ENCODE assay signal across 7 mouse cellular contexts in the genomic region with DNA sequence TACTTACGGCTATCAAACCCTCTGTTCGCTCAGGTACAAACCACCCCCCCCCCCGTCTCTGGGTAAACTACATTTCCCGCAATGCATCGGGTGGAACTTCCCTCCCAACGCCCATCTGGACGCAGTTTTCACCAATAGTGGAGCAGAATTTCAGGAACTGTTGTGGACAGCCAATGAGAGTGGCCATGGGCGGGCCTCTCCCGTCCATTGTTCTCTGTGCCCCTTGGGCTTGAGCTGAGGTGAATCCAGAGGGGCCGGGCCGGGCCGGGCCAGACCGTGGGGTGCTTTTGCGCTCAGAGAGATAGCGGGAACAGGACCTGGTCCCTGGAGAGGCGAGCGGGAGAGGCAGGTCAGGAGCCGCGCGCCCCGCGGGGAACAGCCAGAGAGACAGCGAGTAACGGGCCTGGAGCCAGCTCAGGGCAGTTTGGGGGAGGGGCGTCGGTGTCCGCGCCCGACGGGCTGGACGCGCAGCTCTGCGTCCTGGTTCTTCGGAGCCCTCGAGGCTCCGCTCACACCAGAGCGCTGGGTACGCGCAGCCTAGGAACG. TPM values are rescaled to one million over a fixed set of nuclear protein-coding genes. Genes with fewer than 3 reads are reported as not detected.
DNase-seq lines count a peak whose midpoint lies in the region; ATAC-seq lines count a peak whose summit lies in the region.

Zscan2 (plus strand) TSS at position 192 of the 546 bp plus-strand sequence.

- H3K4me1 ChIP-seq in intestine, embryonic 15.5 days (replicated peaks), result peaks cover 28% of the 10 kb centered on the region
- peaks cover 29% of the 10 kb centered on the region for H3K4me1 ChIP-seq in midbrain, embryonic 10.5 days

- H3K4me3 ChIP-seq in intestine, embryonic 15.5 days (replicated peaks), result peak within 1 kb of the TSS; percentile 98
- H3K4me3 ChIP-seq in midbrain, embryonic 10.5 days, result peak within 1 kb of the TSS; percentile 78

- H3K36me3 ChIP-seq in intestine, embryonic 15.5 days, result peaks cover 3% of the 10 kb centered on the region; the same call in 1 of the 2 replicates
- peaks cover 30% of the 10 kb centered on the region for H3K36me3 ChIP-seq in midbrain, embryonic 10.5 days

- peak within 1 kb of the TSS; percentile 92 for H3K27ac ChIP-seq in intestine, embryonic 15.5 days
- H3K27ac ChIP-seq in midbrain, embryonic 10.5 days (replicated peaks), result peak within 1 kb of the TSS; percentile 98

- peak; percentile 95 for DNase-seq in adrenal gland, adult 2 months
- DNase-seq in embryo, embryonic 11.5 days (ENCODE audit: low read depth, low spot score), result peak; percentile 90
- DNase-seq in gastrocnemius, postnatal 36 days, result peak; percentile 83 to 84
- peak; percentile 91 to 96 for DNase-seq in left cerebral cortex, postnatal 25 days (ENCODE audit: low spot score in 2 of 2)
- peak; percentile 95 for DNase-seq in midbrain, embryonic 10.5 days (ENCODE audit: low spot score)
- DNase-seq in right cerebral cortex, postnatal 4 days, result peak; percentile 80

- H3K9me3 ChIP-seq in intestine, embryonic 15.5 days, result no peaks in the 10 kb centered on the region
- no peaks in the 10 kb centered on the region for H3K9me3 ChIP-seq in midbrain, embryonic 10.5 days (replicated peaks)

- no peaks in the 10 kb centered on the region for H3K27me3 ChIP-seq in intestine, embryonic 15.5 days (replicated peaks)
- H3K27me3 ChIP-seq in midbrain, embryonic 10.5 days (ENCODE audit: low read depth, poor library complexity, severe bottlenecking), result no peaks in the 10 kb centered on the region

- peak within 1 kb of the TSS; percentile 92 for H3K9ac ChIP-seq in intestine, embryonic 15.5 days

- intact Hi-C loops in gastrocnemius, postnatal 36 days (cut with DNase I), result no loop called here
- intact Hi-C loops in left cerebral cortex, postnatal 25 days (cut with DNase I), result loop anchor here (5.0 to 10.0 kb wide), 2 partner anchors 131 to 484 kb away; partner anchors contain the start of genes Rps17 and Zfp592

- under 1% methylated on average over 40 of the region's 40 CpGs for WGBS in intestine, embryonic 15.5 days
- under 1% methylated on average over 40 of the region's 40 CpGs for WGBS in midbrain, embryonic 10.5 days

- peak; percentile 98 for ATAC-seq in intestine, embryonic 15.5 days

- H3K4me2 ChIP-seq in intestine, embryonic 15.5 days (replicated peaks), result peak within 1 kb of the TSS; percentile 81

RNA-seq across cellular contexts. Expression of gene Zscan2, which starts in this region (rescaled TPM):
- 1 to 10 TPM; 4.6 to 6.6 TPM for total RNA-seq in adrenal gland, adult 2 months (2021)
- polyA plus RNA-seq in adrenal gland, adult 2 months (2012; rRNA removed), result 4.0 and 4.4 TPM in 2 replicates
- total RNA-seq in gastrocnemius, postnatal 36 days (2021), result 1 to 10 TPM; 1.3 TPM
- polyA plus RNA-seq in intestine, embryonic 15.5 days (2015; fragmentation: Nextera tagmentation; extraction: Ambion mirVana), result 1.1 and 1.6 TPM in 2 replicates
- total RNA-seq in left cerebral cortex, postnatal 25 days (2021), result 10 to 100 TPM; 11.5 to 15.5 TPM
- 2.5 and 2.9 TPM in 2 replicates for polyA plus RNA-seq in midbrain, embryonic 10.5 days (2016; fragmentation: Nextera tagmentation; extraction: Ambion mirVana)

Comparison
In these comparisons a context has a peak if more than half of its experiments do, and no peak if none do; other contexts are left out.
1. Peak in every context shown above with its lines: DNase-seq, ATAC-seq, H3K4me3 ChIP-seq and H3K27ac ChIP-seq.